Mouse (Mus musculus) kidney, adult 9 months (tissue): ENCODE results near the gene Sf3b3.

Experiments used
- DNase-seq: peaks from one replicate; pipeline ENCODE4 v3.0.0; 2022

Sf3b3 gene

DNA sequence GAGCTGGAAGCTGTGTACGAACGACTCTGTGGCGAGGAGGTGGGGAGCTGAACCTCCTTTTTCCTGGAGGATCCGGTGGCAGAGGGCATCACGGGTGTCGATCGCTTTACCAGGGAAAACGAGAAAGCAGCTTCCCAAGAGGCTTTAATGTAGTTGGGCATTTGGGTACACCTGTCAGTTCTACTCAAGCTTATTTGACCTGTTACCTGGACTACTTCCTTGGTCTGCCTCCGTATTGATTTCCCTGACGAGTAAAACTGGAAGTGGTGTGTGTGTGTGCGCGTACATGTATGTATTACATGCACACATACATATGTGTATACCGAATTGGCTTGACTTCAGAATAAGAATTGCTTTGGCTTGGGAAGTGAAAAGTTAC, 573 bp upstream of the Sf3b3 start:
- no peak for DNase-seq

DNA sequence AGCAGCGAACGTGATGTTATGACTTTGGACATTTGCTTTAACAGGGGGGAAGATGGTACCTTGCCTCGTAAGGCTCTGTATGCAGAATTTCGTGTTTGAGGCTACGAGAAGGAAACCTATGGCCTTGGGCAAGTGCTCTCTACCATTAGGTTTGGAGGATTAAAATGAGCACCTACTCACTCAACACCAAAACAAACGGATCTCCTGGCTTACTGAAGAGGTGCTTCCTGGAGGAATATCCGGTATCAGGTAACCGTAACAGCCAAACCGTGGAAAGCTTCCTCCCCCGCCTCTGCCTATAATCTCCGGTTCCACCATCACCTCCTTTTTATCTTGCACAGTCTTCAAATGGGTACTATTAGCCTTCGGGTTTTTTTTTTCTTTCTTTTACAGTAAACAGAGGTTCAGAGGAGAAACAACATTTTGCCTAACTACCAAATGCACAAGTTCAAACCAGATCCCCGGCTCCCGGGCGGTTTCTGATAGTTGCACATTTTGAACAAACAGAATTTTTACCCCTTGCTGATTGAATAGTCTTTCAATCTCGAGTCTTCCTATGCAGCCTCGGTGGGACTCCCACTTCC, 674 bp downstream of the Sf3b3 start:
- no peak for DNase-seq

DNA sequence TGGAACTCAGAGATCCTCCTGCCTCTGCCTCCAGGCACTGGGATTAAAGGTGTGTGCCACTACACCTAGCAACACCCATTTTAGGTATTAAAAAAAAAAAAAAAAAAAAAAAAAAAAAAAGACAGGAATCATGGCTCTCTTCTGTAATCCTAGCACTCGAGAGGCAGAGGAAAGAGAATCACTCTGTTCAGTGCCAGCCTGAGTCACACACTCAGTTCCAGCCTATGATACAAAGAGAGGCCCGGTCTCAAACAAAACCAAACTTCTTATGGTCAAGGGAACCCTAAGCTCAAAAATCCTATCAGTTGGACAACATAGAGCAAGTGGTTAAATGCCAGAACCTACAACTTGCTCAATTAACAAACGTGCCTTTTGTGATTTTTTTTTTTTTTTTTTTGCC, 1.6 kb downstream of the Sf3b3 start:
- DNase-seq, result no peak

DNA sequence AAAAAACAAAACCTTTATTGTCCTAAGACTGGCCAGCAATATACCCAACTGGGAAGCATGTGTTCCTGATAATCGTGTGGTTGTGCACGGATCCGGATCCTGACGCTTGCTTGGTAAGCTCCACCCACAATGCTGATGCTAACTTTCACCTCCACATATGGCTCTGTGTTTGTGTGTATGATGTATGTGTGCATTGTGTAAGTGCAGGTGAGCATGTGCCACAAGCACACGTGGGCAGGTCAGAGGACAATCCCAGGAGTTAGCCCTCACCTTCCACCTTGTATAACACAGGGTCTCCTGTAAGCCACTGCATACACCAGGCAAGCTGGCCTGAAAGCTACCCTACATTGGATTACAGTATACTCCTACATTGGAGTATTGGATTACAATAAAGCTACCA, 3.4 kb downstream of the Sf3b3 start:
- no peak for DNase-seq

DNA sequence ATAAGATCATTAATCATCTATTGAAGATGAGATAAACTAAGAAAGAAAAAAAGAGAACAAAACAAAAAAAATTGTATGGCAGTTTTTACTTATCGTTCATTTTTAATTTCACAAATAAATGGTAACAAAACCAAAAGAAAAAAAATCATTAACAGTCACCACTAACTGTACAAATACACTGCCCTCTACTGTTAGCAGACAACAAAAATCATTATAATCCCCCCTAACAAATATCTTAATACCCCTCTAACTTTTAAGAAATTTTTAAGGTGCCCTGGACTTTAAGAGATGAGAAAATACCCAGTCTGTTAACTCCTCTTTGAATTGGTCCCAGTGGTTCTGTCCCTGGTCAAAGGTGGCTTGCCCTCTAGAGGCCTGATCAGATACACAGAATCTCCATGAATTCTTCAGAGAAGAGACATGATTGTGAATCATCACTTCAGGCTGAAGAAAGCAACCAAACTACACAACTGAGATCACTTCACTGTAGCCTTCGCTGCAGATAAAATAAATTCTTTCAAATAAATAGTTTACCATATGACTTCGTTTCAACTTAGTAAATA, 4.5 kb downstream of the Sf3b3 start:
- DNase-seq, result no peak

DNA sequence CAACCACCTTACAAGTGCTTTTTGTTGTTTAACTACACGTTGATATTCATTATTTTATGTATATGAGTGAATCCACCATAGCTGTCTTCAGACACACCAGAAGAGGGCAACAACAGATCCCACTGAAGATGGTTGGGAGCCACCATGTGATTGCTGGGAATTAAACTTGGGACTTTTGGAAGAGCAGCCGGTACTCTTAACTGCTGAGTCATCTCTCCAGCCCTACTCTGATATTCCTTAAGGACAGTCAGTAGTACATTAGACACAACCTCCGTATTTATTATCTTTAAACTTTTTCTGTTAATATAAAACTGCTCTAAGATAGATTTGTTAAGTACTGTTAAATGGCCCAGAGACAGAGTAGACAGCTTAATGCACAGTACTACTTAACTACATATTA, 14.6 kb downstream of the Sf3b3 start:
- DNase-seq, result no peak

DNA sequence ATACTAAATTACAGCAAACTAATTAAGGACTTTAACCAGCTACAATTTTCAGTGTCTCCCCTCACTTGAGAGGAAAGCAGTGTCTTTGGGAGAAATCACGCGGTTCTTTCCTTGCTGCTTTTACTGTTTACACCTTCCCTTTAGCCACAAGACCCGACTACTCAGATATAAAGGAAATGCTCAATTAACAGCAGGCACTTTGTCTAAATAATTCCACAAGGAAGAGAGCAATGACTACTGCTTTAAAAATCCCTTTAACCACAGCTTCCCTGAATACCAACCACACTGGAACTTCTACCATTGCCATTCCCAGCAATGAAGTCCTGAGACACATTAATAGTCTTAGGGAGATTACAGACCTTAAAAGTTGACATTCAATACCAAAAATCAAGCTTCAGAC, 18.1 kb downstream of the Sf3b3 start:
- no peak for DNase-seq

DNA sequence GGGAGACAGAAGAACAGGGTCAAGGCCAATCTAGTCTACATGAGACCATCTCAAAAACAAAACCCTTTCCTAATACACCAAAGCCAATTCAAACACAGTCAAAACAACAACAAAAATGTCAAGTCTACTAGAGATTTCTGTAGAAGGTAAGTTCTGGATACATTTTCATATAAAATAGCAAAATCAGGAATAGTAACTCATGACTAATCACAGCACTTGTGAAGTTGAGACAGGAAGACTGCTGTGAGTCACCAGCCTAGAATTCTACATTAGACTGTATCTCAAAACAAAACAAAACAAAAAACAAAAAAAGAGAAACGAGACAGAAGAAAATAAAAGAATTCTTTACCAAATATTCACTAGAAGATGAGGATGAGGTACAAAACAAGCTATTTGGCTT, 21.7 kb downstream of the Sf3b3 start:
- DNase-seq, result no peak

DNA sequence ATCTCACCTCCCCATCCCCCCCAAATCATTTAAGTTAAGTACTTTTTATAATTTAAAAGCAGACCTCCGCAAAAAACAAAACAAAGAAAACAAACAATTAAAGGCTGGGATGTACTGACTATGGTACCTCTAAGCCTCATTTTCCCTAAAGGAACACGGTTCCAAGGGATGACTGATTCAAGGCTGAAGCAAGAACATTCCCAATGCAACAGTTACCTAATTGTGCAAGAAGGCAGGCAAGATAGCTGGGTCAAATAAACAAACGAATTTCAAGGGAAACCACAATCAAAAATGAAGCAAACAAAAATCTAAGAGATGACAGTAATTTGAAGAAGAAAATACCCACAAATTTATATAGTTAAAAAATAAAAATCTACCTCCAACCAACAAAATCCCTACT, 24.6 kb downstream of the Sf3b3 start:
- no peak for DNase-seq

DNA sequence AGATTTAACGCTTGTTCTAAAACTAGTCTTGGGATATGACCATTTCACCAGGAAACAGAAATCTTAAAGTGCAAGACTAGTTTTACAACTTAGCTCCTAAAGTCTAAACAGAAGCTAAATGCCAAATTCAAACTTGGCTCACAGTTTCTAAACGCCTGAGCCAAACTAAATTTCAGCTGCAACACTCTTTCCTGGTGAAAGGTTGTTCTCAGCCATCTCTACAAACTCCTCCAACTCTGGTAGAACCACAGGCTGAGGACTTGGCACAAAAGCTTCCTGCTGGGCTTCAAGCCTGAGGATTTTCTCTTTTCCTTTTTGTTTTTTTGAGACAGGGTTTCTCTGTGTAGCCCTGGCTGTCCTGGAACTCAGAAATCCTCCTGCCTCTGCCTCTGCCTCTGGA, 26.3 kb downstream of the Sf3b3 start:
- no peak for DNase-seq

DNA sequence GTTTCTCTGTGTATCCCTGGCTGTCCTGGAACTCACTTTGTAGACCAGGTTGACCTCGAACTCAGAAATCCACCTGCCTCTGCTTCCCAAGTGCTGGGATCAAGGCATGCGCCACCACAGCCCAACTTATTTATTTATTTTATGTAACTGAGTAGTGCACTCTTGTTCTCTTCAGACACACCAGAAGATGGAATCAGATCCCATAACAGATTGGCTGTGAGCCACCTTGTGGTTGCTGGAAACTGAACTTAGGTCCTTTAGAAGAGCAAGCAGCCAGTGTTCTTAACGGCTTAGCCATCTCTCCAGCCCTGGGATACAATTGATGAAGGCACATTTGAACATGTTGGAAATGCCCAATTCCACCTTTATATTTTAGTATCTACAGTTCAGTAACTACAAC, 28.0 kb downstream of the Sf3b3 start:
- peak; percentile 55 for DNase-seq

DNA sequence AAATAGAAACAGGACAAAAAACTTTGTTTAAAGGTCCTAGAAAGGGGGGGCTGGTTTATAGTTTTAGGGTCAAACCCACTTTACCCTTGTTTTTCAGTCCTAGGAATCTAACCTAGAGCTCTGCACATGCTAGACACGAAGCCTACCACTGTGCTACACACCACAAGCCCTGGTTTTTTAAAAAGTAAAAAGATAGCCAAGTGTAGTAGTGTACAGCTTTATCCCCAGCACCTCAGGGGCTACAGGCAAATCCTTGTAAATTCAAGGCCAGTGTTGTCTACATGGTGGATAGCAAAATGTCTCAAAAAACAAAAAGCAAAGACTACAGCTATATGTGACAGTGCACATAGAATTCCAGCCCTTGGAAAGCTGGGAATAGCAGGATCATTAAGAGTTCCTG, 29.6 kb downstream of the Sf3b3 start:
- no peak for DNase-seq

DNA sequence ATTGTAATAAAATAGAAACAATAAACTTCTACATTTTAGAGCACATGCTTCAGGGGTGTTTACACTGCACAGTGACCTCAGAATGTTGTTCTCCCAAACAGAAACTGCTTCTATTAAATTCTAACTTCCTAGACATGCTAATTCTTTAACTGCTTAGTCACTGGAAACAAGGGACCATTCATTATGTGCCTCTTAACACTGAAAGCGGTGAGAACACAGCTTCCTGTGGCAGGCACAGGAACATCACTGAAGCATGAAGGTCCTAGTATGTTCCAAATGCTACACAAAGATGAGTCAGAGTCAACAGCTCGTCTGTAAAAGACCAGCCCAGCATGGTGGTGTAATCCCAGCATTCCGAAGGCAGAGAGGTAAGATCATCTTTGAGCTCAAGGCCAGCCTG, 31.3 kb downstream of the Sf3b3 start:
- no peak for DNase-seq

DNA sequence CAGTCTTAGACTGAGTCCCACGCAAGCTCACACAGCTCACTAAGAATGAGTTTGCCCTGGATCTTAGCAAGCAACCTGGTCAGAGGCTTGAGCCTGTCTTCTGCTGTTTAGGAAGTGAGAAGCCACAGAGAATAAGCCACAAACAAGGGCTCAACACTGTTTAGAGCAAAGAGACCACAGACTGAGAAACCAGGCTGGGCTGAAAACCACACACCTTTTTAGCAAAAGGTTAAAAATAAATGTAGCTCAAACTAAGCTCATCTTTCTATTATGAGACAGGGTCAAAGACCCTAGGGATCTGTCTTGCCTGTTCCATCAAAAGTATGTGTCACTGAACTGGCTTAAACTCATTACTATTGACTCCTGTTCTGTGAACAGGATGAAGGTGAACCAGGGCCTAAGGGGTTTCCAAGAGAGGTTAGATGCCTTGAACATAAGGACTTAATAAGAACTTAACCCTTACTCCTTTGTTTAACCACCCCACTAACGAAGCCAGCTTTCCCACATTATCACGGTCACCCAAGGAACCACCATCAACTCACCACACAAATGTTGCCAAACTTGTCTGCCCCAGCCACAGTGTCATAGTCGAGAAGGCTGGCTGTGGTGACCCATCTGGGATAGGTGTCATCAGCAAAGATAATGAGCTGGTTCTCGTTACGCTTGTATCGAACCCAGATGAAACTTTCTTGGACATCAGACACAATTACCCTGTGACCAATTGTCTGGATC, 33.3 kb downstream of the Sf3b3 start:
- DNase-seq, result no peak

DNA sequence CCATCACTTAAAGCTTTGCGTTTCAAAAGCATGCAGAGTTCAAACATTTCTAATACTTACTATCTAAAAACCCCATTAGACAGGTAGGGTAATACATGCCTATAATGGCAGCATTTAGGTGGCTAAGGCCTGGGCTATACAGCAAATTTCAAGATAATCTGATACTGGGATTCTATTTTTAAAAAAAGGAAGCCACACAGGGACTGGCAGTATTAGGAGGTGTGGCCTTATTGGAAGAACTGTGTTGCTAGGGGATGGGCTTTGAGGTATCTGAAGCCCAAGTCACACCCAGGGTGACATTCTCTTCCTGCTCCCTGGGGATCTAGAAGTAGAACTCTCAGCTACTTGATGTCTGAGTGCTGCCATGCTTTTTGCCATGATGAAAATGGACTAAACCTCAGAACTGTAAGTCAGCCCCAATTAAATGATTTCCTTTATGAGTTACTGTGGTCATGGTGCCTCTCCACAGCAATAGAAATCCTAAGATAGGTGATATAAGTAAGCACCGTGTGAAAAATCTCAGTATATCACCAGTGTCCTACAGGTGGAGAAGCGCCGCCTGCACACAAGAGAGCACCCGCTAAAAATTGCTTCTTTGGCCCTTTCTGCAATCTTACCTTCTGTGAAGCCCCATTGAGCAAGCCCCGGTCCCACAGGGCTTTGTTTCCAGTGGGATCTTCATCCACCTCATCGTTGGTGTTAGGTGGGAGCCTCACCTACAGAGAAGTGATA, 34.1 kb downstream of the Sf3b3 start:
- no peak for DNase-seq

DNA sequence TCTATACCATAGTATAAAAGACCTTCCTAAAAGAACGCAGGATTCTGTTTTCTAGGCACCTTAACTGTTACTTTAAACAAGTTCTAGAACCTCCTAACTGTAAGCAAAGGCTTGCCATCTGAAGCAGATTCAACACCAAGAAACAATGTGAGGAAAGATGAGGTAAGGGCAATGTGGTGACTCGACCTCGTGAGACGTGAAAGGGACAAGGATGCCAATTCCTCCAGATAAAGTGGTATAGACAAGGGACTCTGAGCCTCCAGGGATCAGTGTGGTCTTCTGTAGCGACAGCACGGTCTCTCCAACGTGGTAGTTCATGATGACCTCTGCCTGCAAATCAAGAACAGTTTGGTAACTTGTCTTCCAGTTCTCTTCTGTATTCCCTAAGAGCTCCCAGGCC, 34.8 kb downstream of the Sf3b3 start:
- DNase-seq, result no peak

DNA sequence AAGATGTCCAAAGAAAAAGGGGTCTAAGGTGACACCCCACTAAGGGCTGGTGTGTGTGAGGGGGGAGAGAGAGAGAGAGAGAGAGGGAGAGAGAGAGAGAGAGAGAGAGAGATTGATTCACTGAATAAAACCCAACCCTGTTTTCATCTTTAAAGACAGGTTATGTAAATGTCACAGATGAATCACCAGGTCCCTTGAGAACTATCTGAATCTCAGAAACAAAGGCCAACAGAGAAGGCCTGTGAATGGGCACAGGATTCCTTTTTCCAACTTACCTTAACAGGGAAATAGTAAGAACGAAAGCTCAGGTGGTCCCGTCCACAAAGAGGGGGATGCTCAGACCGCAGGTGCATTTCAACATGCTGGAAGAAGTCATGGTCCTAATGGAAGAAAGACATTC, 35.5 kb downstream of the Sf3b3 start:
- no peak for DNase-seq

DNA sequence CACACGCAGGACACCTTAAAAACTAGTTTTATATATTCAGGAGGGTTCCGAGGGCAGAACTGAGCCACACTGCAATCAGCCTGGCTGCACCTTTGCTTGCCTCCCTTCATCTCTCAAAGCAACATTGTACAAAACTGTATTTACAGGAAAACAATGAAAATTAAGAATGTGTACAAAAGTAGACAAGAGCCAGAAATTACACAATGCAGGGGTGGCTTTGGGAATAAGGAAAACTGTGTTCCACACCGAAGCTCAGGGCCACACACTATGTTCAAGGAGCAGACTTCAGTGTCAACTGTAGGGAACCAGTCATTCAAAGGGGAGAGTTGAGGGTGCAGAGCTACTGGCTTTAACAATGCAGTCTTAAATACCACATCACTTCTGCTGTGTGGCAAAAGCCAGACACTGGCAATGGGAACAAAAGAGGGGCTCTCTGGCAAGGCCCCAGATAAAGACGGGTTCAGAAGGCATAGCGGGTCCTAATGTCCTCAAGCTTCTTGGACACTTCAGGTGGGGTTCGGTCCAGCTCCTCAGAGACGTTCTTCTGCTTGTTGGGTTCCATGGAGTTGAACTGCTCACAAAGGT, 36.0 kb downstream of the Sf3b3 start:
- no peak for DNase-seq

DNA sequence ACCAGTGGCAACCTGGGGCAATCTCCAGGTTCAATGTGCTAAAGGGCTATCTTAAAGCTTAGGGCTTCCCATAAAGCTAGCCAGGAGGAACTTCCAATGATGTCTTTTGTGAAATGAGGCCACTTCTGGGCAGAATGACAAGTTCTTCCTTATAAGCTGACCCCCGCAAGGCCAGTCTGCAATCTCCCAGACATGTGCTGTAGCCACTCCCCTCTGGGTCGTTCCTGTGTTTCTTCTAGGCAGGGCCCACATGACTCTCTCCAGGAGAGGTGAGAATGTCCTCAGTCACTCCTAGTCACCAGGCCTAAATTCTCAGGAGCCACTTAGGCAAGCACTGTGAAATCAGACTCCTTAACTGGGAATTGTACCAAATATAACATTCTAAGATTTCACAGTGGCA, 36.8 kb downstream of the Sf3b3 start:
- DNase-seq, result no peak

DNA sequence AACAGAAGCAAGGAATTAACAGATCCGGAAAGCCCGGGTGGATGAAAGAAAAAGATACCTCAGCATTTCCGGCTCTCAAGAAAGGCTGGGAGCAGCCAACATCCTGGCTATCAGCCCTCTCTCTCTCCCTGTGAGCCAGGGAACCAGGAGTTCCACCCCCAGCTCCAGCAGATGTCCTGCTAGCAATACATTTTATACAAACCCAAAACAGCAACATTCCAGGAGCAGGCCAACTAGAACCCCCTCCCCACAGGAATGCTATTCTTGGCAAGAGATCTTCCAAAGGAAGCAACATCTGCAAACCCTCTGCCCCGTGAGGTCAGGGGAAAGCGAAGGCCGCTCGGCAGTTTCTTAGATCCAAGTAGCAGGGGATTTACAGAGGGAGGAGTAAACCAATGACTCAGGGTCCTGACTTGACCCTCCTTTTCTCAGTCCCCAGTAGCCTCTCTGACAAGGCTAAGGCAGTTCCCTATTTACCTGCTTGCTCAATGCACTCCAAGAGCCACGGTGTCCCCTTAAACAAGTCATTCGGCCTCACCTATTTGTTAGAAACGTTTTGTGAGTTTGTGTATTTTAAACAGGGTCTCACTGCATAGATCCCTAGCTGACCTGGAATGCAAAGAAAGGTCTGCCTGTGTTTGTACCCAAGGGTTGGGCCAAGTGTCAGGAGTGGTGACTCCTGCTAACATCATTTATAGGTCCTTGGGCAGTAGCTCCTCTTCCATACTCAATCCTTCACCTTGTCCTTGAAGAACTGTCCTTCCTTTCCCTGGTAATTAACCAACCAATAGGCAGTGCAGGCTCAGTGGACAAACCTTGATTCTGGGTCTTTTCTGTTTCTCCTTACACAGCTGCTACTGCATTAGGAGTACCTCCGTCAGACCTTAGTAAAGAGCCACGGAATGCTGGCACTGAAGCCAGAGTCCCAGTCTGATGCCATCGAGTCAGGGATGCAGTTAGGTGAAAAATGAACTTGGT, 37.8 kb downstream of the Sf3b3 start:
- peak; percentile 59 for DNase-seq

DNA sequence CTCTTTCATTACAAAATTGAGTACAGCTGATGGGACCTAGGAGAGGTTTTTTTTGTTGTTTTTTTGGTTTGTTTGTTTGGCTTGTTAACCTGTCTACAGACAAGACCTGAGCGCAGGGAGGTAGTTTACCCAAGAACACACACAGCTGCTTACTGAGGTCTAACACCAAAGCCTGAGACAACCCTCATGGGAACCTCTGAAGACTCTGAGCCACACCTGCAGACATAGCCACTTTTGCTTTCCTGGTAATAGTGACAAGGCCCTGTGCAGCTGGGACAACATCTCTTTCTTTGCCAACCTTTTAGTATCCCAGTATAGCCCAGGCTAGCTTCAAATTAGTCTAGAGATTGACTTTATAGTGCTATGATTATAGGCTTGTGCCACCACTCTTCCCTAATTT, 40.4 kb downstream of the Sf3b3 start:
- no peak for DNase-seq

DNA sequence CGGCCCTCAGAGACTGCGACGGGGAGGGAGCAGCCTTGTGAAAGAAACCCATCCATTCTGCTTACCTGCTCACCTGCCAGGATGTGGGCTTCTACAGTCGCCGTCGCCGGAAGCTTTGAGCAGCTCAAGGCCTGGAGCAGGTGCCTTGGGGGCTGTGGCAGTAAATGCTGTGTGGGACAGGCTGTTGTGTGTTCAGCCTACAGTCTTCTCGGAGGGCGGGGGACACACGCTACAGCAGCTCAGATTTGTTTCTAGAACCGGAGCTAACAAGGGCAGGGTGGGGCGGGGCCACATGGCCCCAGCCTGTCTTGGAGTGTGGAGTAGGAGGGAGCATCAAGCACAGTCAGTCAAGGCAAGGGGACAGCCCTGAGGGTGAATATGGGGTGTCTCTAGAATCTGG, 40.9 kb downstream of the Sf3b3 start, which contains the start of gene Il34:
TSS of gene Il34 (minus strand) at position 256 of the 400 bp plus-strand sequence.
- no peak for DNase-seq
